Mouse (Mus musculus) limb, embryonic 14.5 days (tissue): ENCODE results near the gene Myh9. TPM values are rescaled to one million over a fixed set of nuclear protein-coding genes. Genes with fewer than 3 reads are reported as not detected.

ENCODE experiments used
- ATAC-seq: fragments of 200-750 bp; cut with Nextera tagmentation; 2 replicates; pipeline ENCODE4 v1.8.0; 2017; ENCODE audit warnings: low read depth, moderate number of reproducible peaks, moderate TSS enrichment; ENCODE audit not compliant: low FRiP score
- DNase-seq: peaks from one replicate; pipeline ENCODE4 v3.0.0-alpha.2; 2015; ENCODE audit warnings: low spot score
- H3K27ac ChIP-seq: fragments of 300-500 bp; sonication (generic); replicated peaks from 2 replicates; pipeline ENCODE4 v1.5.1; 2014; ENCODE audit warnings: low read depth, mild to moderate bottlenecking, low read length, moderate library complexity, mixed read lengths
- H3K27me3 ChIP-seq: fragments of 300-500 bp; sonication (generic); 2 replicates; pipeline ENCODE4 v1.6.1; 2014; ENCODE audit warnings: low read length, mixed read lengths; ENCODE audit not compliant: control insufficient read depth, insufficient read depth
- H3K36me3 ChIP-seq: fragments of 300-500 bp; sonication (generic); 2 replicates; pipeline ENCODE4 v1.6.1; 2014; ENCODE audit warnings: mild to moderate bottlenecking, low read length, moderate library complexity, mixed read lengths; ENCODE audit not compliant: control insufficient read depth, insufficient read depth
- H3K4me1 ChIP-seq: fragments of 300-500 bp; sonication (generic); 2 replicates; pipeline ENCODE4 v1.6.1; 2014; ENCODE audit warnings: antibody characterized with exemption, low read length, mixed read lengths; ENCODE audit not compliant: control insufficient read depth, insufficient read depth
- H3K4me2 ChIP-seq: fragments of 300-500 bp; sonication (generic); replicated peaks from 2 replicates; pipeline ENCODE4 v1.6.1; 2014; ENCODE audit warnings: low read depth, mild to moderate bottlenecking, low read length, moderate library complexity; ENCODE audit not compliant: severe bottlenecking
- H3K4me3 ChIP-seq: fragments of 300-500 bp; sonication (generic); replicated peaks from 2 replicates; pipeline ENCODE4 v1.5.1; 2014; ENCODE audit warnings: low read length
- H3K9ac ChIP-seq: fragments of 300-500 bp; sonication (generic); 2 replicates; pipeline ENCODE4 v1.6.1; 2014; ENCODE audit warnings: mild to moderate bottlenecking, low read depth, low read length, moderate library complexity; ENCODE audit not compliant: severe bottlenecking
- H3K9me3 ChIP-seq: fragments of 300-500 bp; sonication (generic); 2 replicates; pipeline ENCODE4 v1.6.1; 2016; ENCODE audit warnings: low read length; ENCODE audit not compliant: control insufficient read depth
- POLR2A ChIP-seq: fragments of 200-500 bp; IDR thresholded peaks from 2 replicates; pipeline ENCODE4 v1.8.0; 2012; ENCODE audit warnings: inconsistent platforms, mild to moderate bottlenecking, moderate library complexity, borderline replicate concordance; ENCODE audit not compliant: insufficient read depth, insufficient read length; ENCODE audit errors: extremely low read depth
- WGBS: fragments of 180-500 bp; shearing (Covaris S2); extraction: QIAGEN DNeasy Blood & Tissue Kit; methylation state at CpG from one replicate; pipeline ENCODE4 v1.1.7; 2014; 5-methylcytosine and 5-hydroxymethylcytosine counted together
- polyA plus RNA-seq, 2 experiments: library from polyadenylated mRNA; depleted of rRNA in 1 of 2; stranded (reverse) in 1 of 2; unstranded in 1 of 2; fragments of >200 nt; fragmentation: Nextera tagmentation in 1 of 2; extraction: Ambion mirVana in 1 of 2; gene quantifications; 2 replicates each; pipeline versions ENCODE4 v1.2.1 to v1.2.3; 2012 to 2014

The Myh9 gene
- polyA plus RNA-seq, 2 experiments, result 46.7 to 53.2 TPM

DNA sequence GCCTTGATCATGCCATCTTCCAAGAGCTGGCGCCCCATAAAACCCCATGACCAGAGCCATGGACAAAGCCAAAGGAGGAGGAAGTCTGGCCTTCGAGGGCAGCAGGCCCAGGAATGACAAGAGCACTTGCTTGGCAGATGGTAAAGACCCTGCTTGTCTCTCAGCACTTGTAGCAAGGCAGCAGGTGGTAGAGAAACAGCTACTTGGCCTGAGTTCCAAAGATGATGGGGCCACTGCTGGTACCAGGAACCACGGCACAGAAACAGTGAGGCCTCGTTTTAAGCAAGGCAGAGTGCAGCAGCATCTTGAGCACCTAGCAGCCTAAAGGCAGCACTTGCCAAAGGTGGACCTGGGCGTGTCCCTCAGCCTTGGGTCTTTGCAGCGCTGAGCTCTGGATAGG, 53.6 kb downstream of the Myh9 start:
- H3K9ac ChIP-seq, result no peak overlapping the region
- H3K4me2 ChIP-seq, result no peak overlapping the region
- H3K4me1 ChIP-seq, result no peaks in the 10 kb centered on the region
- no peak overlapping the region for H3K27ac ChIP-seq
- no peak for TF ChIP-seq POLR2A
- no peaks in the 10 kb centered on the region for H3K27me3 ChIP-seq
- ATAC-seq (no peak), DNase-seq (no peak)
- 82% methylated on average over 6 of the region's 6 CpGs for WGBS
- peaks cover 98% of the 10 kb centered on the region for H3K36me3 ChIP-seq
- no peaks in the 10 kb centered on the region for H3K9me3 ChIP-seq
- H3K4me3 ChIP-seq, result no peak overlapping the region

DNA sequence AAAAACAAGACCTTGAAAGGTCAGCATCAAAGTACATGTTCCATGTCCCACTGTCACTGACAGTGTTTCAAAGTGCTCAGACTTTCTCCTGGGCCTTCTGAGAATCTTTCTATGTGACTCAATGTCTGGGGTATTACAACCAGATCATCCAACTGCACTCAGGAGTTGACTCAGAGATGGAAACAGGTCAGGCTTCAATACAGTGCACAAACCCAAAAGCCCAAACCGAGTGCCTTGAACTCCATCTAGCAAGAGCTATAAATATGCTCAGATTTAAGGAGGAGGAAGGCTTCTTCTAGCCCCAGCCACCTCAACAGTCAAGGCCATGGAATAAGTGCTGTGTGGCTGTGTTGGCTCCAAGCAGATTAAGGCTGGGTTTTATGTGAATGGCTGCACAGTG, 56.2 kb downstream of the Myh9 start:
- Histone ChIP-seq H3K9me3 (no peaks in the 10 kb centered on the region), H3K4me2 (no peak overlapping the region), H3K9ac (no peak overlapping the region), H3K4me1 (no peaks in the 10 kb centered on the region), H3K27ac (no peak overlapping the region), H3K36me3 (peaks cover 100% of the 10 kb centered on the region), H3K4me3 (no peak overlapping the region), H3K27me3 (no peaks in the 10 kb centered on the region)
- 92% methylated on average over 1 of the region's 1 CpGs for WGBS
- no peak for DNase-seq
- no peak for TF ChIP-seq POLR2A
- no peak for ATAC-seq

DNA sequence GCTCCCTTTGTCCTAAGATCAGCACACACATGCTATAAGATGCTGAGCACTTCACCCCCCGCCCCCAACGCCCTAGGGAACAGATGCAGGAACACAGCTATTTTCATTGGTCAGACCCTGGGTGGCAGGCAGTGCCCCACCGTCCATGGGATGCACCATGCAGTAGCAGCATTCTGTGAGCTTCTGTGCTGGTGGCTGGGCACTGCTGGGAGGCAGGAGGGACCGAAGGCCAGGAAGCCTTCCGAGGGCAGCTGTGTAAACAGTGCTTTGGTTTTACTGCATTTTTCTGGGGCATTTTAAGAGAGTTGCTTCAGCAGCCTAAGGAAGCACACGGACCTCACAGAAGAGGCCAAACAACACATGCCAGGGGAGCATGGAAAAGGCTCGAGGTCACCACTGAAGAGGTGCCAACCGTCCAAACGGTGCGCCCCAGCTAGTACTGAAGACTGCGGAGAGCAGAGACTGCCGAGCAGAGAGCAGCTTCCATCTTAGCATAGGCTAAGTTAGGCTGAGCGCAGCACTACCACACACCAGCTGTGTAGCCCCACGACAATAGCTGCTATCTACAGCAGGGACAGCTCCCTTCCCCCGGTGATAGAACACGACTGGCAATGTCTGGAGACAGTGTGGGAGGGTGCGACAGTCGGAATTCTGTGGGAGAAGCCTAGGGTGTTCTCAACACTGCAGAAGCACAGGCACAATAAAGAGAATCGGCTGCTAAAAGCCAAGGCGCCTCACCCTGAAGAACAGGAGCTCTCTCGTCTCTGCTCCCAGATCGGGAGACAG, 57.7 kb downstream of the Myh9 start:
- ATAC-seq (no peak), DNase-seq (no peak)
- H3K27ac ChIP-seq, result no peak overlapping the region
- no peak for TF ChIP-seq POLR2A
- H3K9ac ChIP-seq, result no peak overlapping the region
- no peaks in the 10 kb centered on the region for H3K9me3 ChIP-seq
- peaks cover 100% of the 10 kb centered on the region for H3K36me3 ChIP-seq
- 62% methylated on average over 22 of the region's 22 CpGs for WGBS
- H3K4me3 ChIP-seq, result no peak overlapping the region
- no peaks in the 10 kb centered on the region for H3K4me1 ChIP-seq
- H3K4me2 ChIP-seq, result no peak overlapping the region
- no peaks in the 10 kb centered on the region for H3K27me3 ChIP-seq

DNA sequence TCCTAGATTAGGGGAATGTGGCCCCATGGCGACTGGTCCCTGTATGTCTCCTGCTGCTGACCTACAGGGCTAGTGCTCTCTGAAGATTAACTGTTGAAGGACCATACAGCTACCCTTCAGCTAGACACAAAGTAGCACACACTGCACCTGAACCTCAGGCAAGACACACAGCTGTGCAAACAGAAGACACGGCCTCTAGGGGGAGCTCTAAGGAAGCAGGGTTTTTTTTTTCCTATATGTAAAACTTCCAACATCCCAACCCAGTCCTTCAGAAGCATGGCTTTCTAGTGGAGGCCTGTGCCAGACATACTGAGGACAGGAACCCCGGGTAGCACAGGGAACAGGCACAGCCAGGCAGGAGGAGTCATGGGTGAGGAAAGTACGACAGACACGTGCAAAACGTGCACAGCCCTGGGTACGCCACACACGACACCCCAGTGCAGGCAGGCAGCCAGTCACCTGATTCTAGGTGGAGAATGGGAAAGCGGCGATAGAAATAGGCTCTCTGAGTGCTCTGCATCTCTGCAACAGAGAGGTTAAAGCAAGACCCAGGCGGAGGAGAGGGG, 59.4 kb downstream of the Myh9 start:
- WGBS, result 84% methylated on average over 11 of the region's 11 CpGs
- ATAC-seq (no peak), DNase-seq (no peak)
- Histone ChIP-seq H3K27me3 (no peaks in the 10 kb centered on the region), H3K9me3 (no peaks in the 10 kb centered on the region), H3K9ac (no peak overlapping the region), H3K36me3 (peaks cover 100% of the 10 kb centered on the region), H3K4me3 (no peak overlapping the region), H3K4me1 (no peaks in the 10 kb centered on the region), H3K4me2 (no peak overlapping the region), H3K27ac (no peak overlapping the region)
- no peak for TF ChIP-seq POLR2A

DNA sequence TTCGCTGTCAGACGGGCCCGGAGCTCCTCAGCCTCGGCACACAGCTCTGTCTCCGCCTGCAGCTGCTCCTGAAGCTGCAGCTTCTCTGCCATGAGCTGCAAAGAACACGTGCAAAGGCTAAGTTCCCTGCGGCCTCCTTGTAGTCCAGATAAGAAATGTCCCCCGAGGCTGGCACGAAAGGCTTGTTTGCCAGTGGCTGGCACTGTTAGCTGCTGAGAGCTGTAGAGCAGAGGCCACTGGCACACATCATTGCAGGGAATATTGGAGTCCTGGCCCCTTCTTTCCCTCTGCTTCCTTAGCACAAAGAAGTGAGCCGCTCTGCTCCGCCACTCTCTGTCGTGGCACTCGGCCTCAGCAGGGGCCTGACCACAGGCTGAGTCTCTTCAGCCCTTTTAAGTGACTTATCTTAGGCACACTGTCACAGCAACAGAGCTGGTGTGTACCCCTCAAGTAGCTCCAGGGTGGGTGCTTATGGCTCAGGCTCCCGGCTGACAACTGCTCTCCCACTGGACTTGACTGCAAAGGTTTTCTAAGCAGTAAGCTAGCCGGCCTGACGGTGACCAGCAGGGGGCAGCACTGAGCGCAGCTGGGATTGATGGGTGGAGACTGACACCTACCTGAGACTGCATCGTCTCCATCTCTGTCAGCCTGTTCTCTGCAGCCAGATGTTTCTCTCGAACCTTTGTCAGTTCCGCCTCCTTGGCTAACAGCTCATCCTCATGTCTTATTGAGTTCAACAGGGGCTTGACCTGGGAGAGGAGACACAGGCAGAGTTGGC, 66.6 kb downstream of the Myh9 start:
- no peaks in the 10 kb centered on the region for H3K9me3 ChIP-seq
- no peak overlapping the region for H3K4me2 ChIP-seq
- H3K27me3 ChIP-seq, result no peaks in the 10 kb centered on the region
- no peak overlapping the region for H3K27ac ChIP-seq
- H3K36me3 ChIP-seq, result peaks cover 97% of the 10 kb centered on the region
- 69% methylated on average over 20 of the region's 20 CpGs for WGBS
- no peaks in the 10 kb centered on the region for H3K4me1 ChIP-seq
- no peak overlapping the region for H3K9ac ChIP-seq
- no peak overlapping the region for H3K4me3 ChIP-seq
- DNase-seq (peak; percentile 52), ATAC-seq (no peak)
- TF ChIP-seq POLR2A, result no peak
